Mouse (Mus musculus): ENCODE data around the gene Bik.
A peak's percentile ranks its signal among the peaks of the same experiment; 100 is the strongest.

GRCm38 (mm10) chr15:83509950-83510804, 16.5 kb upstream of the Bik start:
- no peak for TF ChIP-seq EP300 (IDR thresholded peaks at IDR 0.05; ENCODE audit: low read depth)
- TF ChIP-seq CTCF (IDR thresholded peaks at IDR 0.05; ENCODE audit: low read depth) = peak; percentile 41
